Mouse (Mus musculus) thymus, postnatal 36 days (tissue): Measurements from ENCODE around the gene Cldn10.

Source experiments
- DNase-seq, 2 experiments: peaks; one replicate each; pipeline ENCODE4 v3.0.0; 2022; ENCODE audit warnings: mixed read lengths in 2 of 2

The Cldn10 gene

DNA sequence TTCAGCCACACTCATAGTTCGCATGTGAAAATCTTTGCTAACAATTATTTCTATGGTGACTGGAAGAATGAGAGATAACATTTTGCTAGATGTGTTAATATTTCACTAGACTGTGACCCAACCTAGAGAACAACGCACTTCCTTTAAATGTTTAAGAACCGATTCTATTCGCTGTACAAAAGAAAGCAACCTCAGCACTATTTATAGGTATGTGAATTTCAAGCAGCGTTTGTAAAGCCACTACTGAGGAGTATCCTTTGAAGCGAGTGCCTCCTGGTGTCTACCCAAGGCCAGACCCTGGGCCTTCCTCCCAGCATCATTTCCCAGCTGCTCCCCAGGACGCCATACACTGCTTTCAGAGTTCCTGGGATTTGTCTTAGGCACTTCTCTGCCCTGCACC lies 132.9 kb downstream of the Cldn10 start:
- DNase-seq: no peak

DNA sequence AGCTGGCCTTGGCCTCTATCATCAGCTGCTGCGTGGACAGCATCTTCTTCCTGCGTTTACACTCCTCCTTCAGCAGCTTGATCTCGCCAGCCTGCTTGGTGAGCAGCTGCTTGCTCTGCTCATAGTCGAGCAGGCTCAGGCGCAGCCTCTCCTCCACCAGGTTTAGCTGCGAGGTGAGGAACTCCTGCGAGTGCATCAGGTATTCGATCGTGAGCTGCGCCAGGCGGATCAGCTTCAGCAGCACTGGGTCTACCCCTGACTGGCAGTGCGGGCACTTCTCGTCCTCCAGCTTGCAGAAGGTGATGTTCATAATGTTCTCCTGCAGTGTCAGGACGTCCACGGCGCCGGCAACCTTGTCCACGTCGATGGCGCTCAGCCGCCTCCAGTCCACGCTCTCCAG lies 134.5 kb downstream of the Cldn10 start:
- DNase-seq: no peak

- peak in 1 of 2 experiments; percentile 54 for DNase-seq
Observed at GRCm38 (mm10) chr14:118922667-118923184, 135.0 kb downstream of the Cldn10 start.
